8 mouse cellular contexts compared by ENCODE assay signal in genomic region chr2:151543063-151543895, GRCm38 (mm10). TPM values are rescaled to one million over a fixed set of nuclear protein-coding genes. Genes with fewer than 3 reads are reported as not detected.
DNase-seq lines count a peak whose midpoint lies in the region; ATAC-seq and TF ChIP-seq lines count a peak whose summit lies in the region.

No protein-coding gene starts in this region.

- H3K4me1 ChIP-seq in hindbrain, postnatal 0 days (ENCODE audit: insufficient read depth, low read length): peaks cover 24% of the 10 kb centered on the region
- H3K4me1 ChIP-seq in stomach, postnatal 0 days (replicated peaks; ENCODE audit: control insufficient read depth, insufficient read depth): peaks cover 7% of the 10 kb centered on the region; the same call in 1 of the 2 replicates

- H3K4me2 ChIP-seq in hindbrain, postnatal 0 days (ENCODE audit: low read depth, low read length): peak overlapping the region; percentile 90
- peak overlapping the region; percentile 83 for H3K4me2 ChIP-seq in stomach, postnatal 0 days (replicated peaks; ENCODE audit: low read depth)

- TF ChIP-seq EP300 in stomach, postnatal 0 days (optimal IDR thresholded peaks at IDR 0.05): no peak

- peaks cover 26% of the 10 kb centered on the region for H3K36me3 ChIP-seq in hindbrain, postnatal 0 days (ENCODE audit: insufficient read depth, low read length)
- 0 out of 2 replicates have a peak, but pooled peaks cover 10% of the 10 kb centered on the region for H3K36me3 ChIP-seq in stomach, postnatal 0 days (ENCODE audit: control insufficient read depth, insufficient read depth, low read length)

- H3K9ac ChIP-seq in hindbrain, postnatal 0 days (replicated peaks; ENCODE audit: low read length): peak overlapping the region; percentile 96
- peak overlapping the region; percentile 96 for H3K9ac ChIP-seq in stomach, postnatal 0 days (ENCODE audit: low read length)

- peak; percentile 12; the same call in 1 of the 2 replicates for ATAC-seq in frontal cortex, adult (ENCODE audit: low TSS enrichment)
- ATAC-seq in hindbrain, postnatal 0 days: peak; percentile 28; the same call in 1 of the 2 replicates
- no peak for ATAC-seq in stomach, postnatal 0 days (ENCODE audit: low FRiP score, low TSS enrichment)

- WGBS in hindbrain, postnatal 0 days: under 1% methylated on average over 21 of the region's 21 CpGs
- WGBS in stomach, postnatal 0 days: 2% methylated on average over 21 of the region's 21 CpGs

- TF ChIP-seq CTCF in hindbrain, postnatal 0 days (IDR thresholded peaks at IDR 0.05; ENCODE audit: low read depth): no peak
- no peak for TF ChIP-seq CTCF in stomach, postnatal 0 days (IDR thresholded peaks at IDR 0.05; ENCODE audit: low read depth)

- H3K9me3 ChIP-seq in hindbrain, postnatal 0 days (ENCODE audit: low read length): no peaks in the 10 kb centered on the region
- H3K9me3 ChIP-seq in stomach, postnatal 0 days (ENCODE audit: control insufficient read depth, low read length): no peaks in the 10 kb centered on the region

- H3K4me3 ChIP-seq in hindbrain, postnatal 0 days (ENCODE audit: low read length): peak overlapping the region; percentile 95
- peak overlapping the region; percentile 90 for H3K4me3 ChIP-seq in stomach, postnatal 0 days (ENCODE audit: low read depth, low read length)

- H3K27ac ChIP-seq in hindbrain, postnatal 0 days: peak overlapping the region; percentile 92
- peak overlapping the region; percentile 98 for H3K27ac ChIP-seq in stomach, postnatal 0 days (replicated peaks)

- DNase-seq in frontal cortex, postnatal 25 days (ENCODE audit: low spot score in 2 of 2): no peak
- DNase-seq in cerebellum, adult 18-20 months: peak; percentile 35 to 47
- peak; percentile 44 for DNase-seq in forelimb bud, embryonic 11.5 days (ENCODE audit: low read depth, low spot score)
- DNase-seq in hindbrain, postnatal 0 days (ENCODE audit: low spot score): peak; percentile 61
- peak; percentile 43 to 79 for DNase-seq in left cerebral cortex, postnatal 14 days (ENCODE audit: low spot score in 2 of 2)
- peak; percentile 75 for DNase-seq in mesoderm, embryonic 11.5 days (ENCODE audit: low read depth, low spot score)
- peak; percentile 52 for DNase-seq in stomach, postnatal 0 days (ENCODE audit: low spot score)

- intact Hi-C loops in left cerebral cortex, postnatal 14 days (cut with DNase I): loop anchor here (2.0 kb wide), 1 partner anchor 48 kb away; the partner anchor contains the start of gene Nsfl1c

- H3K27me3 ChIP-seq in hindbrain, postnatal 0 days (ENCODE audit: insufficient read depth, low read length): no peaks in the 10 kb centered on the region
- no peaks in the 10 kb centered on the region for H3K27me3 ChIP-seq in stomach, postnatal 0 days (ENCODE audit: control insufficient read depth, insufficient read depth, low read length)

RNA-seq across cellular contexts. Expression of gene Fkbp1a, which starts 1.0 kb away (rescaled TPM):
- 64.5 and 72.1 TPM in 2 replicates for total RNA-seq in hindbrain, postnatal 0 days (2014; rRNA removed)
- polyA plus RNA-seq in hindbrain, postnatal 0 days (2015; fragmentation: Nextera tagmentation; extraction: Ambion mirVana): 624 and 631 TPM in 2 replicates
- 100 to 1,000 TPM; 619 to 633 TPM for total RNA-seq in left cerebral cortex, postnatal 14 days (2021)
- polyA plus RNA-seq in stomach, postnatal 0 days (2015; fragmentation: Nextera tagmentation; extraction: Ambion mirVana): 325 and 360 TPM in 2 replicates

RNA-seq across cellular contexts. Expression of gene Sdcbp2, which starts 29.1 kb away (rescaled TPM):
- total RNA-seq in hindbrain, postnatal 0 days (2014; rRNA removed): 0.42 and 0.72 TPM in 2 replicates
- 1.3 and 1.4 TPM in 2 replicates for polyA plus RNA-seq in hindbrain, postnatal 0 days (2015; fragmentation: Nextera tagmentation; extraction: Ambion mirVana)
- 1 to 10 TPM; 1.2 to 1.6 TPM for total RNA-seq in left cerebral cortex, postnatal 14 days (2021)
- polyA plus RNA-seq in stomach, postnatal 0 days (2015; fragmentation: Nextera tagmentation; extraction: Ambion mirVana): 156 and 169 TPM in 2 replicates

RNA-seq across cellular contexts. Expression of gene Nsfl1c, which starts 49.3 kb away (rescaled TPM):
- 87.3 and 115 TPM in 2 replicates for total RNA-seq in hindbrain, postnatal 0 days (2014; rRNA removed)
- 233 and 237 TPM in 2 replicates for polyA plus RNA-seq in hindbrain, postnatal 0 days (2015; fragmentation: Nextera tagmentation; extraction: Ambion mirVana)
- 100 to 1,000 TPM; 138 TPM for total RNA-seq in left cerebral cortex, postnatal 14 days (2021)
- 118 and 120 TPM in 2 replicates for polyA plus RNA-seq in stomach, postnatal 0 days (2015; fragmentation: Nextera tagmentation; extraction: Ambion mirVana)

Comparison
In these comparisons a context has a peak if more than half of its experiments do, and no peak if none do; other contexts are left out.
1. DNase-seq: peak in cerebellum, adult 18-20 months (2 of 2), forelimb bud, embryonic 11.5 days (single experiment), hindbrain, postnatal 0 days (single experiment), left cerebral cortex, postnatal 14 days (2 of 2), mesoderm, embryonic 11.5 days (single experiment) and stomach, postnatal 0 days (single experiment); none in frontal cortex, postnatal 25 days (0 of 2).